Mouse (Mus musculus): ENCODE results near the gene Cabp7.

Gene Cabp7

GRCm38 (mm10) chr11:4746733-4747132, at the start of gene Cabp7:
Gene Cabp7, minus strand, starts transcription at chr11:4746778.
- no peak for DNase-seq (ENCODE audit: low spot score in 2 of 2)

DNA sequence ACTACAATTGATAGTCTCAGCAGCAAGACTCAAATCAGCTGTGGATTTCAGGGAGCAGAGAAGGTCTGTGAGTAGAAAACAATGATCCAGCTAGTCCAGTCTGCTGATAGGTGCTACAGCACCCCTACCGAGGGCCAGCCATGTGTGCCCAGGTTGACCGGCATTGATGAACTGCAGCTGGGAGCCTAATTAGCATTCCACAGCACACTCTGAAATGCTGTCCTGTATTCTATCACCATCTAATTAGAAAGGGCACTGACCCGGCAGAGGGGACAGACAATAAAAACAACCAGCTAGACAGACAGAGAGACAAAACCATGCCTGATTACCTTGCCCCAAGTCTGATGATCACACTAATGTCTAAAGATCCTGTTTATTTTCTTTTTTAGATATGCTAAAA, 46.4 kb upstream of the Cabp7 start:
- DNase-seq (ENCODE audit: low spot score in 2 of 2) = no peak

DNA sequence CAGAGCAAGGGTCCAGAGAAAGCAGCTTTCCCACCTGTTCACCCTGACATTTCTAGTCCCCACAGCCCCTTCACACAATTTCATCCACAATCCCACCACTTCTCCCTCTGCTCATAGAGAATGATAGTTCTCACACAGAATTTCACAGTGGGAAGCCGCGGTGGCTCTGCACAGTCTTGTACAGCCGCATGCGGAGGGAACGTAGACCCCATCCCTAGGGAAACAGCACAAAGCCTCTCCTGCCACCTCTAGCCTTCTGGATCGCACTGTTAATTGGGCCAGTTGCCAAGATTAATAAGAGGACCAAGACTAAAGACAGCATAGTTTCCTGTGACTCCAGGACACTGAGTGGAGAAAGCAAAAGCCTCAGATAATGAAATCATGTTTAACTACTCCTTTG, 45.0 kb upstream of the Cabp7 start:
- DNase-seq (ENCODE audit: low spot score in 2 of 2) = no peak

DNA sequence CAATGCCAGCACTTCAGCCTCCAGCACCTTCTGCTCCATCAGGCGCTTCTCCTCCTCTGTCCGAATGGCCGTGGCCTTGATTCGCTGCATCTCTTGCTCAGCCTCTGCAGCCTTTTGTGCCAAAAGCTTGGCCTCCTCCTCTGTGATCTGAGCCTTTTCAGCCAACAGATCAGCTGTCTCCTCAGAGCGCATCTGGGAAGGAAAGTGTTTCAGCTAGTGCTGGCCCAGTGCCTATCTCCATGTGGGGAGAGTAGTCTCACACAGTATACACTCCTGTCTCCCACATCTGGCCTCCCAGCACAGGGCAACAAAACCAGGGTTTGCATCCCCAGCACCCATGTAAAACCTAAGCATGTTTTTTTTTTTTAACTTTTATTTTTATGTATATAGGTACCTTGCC, 43.1 kb upstream of the Cabp7 start:
- DNase-seq (ENCODE audit: low spot score in 2 of 2) = no peak

GRCm38 (mm10) chr11:4784629-4785142, 38.1 kb upstream of the Cabp7 start:
- no peak for DNase-seq (ENCODE audit: low spot score in 2 of 2)

DNA sequence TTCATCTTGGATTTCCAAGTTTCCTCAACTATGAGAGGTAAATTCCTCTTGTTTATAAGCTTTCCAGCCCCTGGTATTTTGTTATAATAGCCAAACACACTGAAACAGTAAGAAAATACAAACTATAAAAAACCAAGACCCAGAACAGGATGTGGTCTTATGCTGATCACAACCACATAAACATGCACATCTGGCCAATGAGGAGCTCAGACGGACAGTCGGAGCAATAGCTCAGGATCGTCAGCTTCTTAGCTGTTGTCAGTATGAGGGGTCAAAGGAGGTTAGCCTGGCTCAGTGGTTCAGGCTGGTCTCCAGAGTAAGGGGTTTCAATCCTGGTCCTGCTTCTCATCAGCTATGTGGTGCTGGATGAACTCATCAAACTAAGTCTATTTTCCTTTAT, 36.5 kb upstream of the Cabp7 start:
- no peak for DNase-seq (ENCODE audit: low spot score in 2 of 2)

- DNase-seq (ENCODE audit: low spot score in 2 of 2) = no peak
Measured at GRCm38 (mm10) chr11:4780927-4781326, 34.3 kb upstream of the Cabp7 start.

DNA sequence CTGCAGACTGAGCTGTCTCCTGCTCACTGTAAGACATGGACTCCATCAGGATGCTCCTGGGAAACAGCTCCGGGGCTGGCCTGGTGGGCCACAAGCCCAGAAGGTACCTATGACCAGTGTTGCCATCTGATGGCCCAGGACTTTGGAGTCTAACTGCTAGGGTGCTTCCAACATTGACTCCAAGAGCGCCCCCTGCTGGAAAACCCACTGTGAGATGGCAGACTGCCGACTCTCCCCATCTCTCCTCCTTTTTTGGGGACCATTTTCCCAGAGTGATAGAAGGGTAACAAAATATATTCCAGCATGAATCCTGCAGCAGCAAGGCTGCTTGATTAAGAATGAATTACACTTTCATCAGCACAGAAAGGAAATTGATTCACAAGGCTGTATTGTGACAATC, 26.3 kb upstream of the Cabp7 start:
- DNase-seq (ENCODE audit: low spot score in 2 of 2) = peak; percentile 46 to 54

GRCm38 (mm10) chr11:4771756-4772155, 25.2 kb upstream of the Cabp7 start:
- DNase-seq (ENCODE audit: low spot score in 2 of 2) = no peak

- no peak for DNase-seq (ENCODE audit: low spot score in 2 of 2)
Measured at GRCm38 (mm10) chr11:4769881-4770280, 23.3 kb upstream of the Cabp7 start.

GRCm38 (mm10) chr11:4769293-4769692, 22.7 kb upstream of the Cabp7 start:
- DNase-seq (ENCODE audit: low spot score in 2 of 2) = no peak

- no peak for DNase-seq (ENCODE audit: low spot score in 2 of 2)
Measured at GRCm38 (mm10) chr11:4768399-4768798, 21.8 kb upstream of the Cabp7 start.

GRCm38 (mm10) chr11:4764476-4764875, 17.9 kb upstream of the Cabp7 start:
- DNase-seq (ENCODE audit: low spot score in 2 of 2) = no peak

GRCm38 (mm10) chr11:4763631-4764030, 17.1 kb upstream of the Cabp7 start:
- DNase-seq (ENCODE audit: low spot score in 2 of 2) = no peak

DNA sequence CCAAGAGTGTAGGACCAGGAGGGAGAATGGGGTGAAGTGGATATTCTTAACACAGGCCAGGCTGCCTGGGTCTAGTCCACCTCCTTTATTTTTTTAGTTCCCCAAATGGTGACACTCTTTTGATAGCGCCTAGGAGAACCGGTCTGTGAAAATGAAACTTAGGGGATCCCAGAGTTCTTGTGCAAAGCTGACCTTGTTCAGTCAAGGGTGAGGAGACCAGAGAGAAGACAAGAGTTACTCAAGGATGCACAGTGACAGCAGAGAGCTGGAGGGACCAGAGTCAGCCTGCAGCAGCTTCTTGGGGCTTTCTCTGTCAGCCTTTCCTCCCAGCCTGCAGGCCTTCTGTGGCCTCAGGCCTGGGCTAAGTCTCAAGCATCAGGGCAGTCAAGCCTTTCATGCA, 15.9 kb upstream of the Cabp7 start:
- DNase-seq (ENCODE audit: low spot score in 2 of 2) = no peak

DNA sequence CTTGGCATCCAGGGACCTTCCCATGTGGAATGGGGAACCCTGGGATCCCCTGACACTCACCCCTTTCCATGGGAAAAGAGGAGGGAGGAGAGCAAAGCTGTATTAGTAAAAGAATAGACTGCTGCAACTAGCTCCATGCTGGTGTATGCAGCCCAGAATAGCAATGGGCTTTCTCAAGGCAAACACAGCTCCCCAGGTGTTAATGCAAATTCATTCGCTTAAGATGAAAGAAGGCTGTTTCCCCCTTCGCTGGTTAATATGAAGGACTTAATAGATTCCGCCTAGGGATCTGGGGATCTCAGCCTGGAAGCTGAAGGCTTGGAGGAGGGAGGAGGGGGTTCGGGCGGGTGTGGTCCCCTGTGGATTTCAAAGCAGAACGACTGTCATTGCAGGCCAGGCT, 15.4 kb upstream of the Cabp7 start:
- no peak for DNase-seq (ENCODE audit: low spot score in 2 of 2)

DNA sequence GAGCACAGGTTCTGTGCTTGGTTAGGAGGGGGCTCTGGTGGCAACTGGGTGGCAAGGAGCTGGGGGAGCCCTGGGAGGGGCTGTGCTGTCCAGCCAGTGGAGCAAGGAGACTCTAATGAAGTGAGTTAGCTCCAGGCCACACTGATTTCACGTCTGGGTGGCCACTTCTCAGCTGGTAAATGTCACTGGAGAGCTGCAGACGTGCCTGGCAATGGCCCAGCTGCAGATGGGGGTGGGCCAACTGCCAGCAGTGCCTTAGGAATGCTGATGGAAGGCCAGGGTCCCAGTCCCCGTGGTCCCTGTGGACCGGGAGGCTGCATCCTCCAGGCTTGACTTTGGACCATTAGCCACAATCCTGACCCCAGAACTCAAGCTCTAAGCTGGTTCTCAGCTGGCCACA, 13.9 kb upstream of the Cabp7 start:
- DNase-seq (ENCODE audit: low spot score in 2 of 2) = no peak

- DNase-seq (ENCODE audit: low spot score in 2 of 2) = no peak
Measured at GRCm38 (mm10) chr11:4757789-4758158, 11.2 kb upstream of the Cabp7 start.

GRCm38 (mm10) chr11:4756984-4757788, 10.6 kb upstream of the Cabp7 start:
- no peak for DNase-seq (ENCODE audit: low spot score in 2 of 2)

DNA sequence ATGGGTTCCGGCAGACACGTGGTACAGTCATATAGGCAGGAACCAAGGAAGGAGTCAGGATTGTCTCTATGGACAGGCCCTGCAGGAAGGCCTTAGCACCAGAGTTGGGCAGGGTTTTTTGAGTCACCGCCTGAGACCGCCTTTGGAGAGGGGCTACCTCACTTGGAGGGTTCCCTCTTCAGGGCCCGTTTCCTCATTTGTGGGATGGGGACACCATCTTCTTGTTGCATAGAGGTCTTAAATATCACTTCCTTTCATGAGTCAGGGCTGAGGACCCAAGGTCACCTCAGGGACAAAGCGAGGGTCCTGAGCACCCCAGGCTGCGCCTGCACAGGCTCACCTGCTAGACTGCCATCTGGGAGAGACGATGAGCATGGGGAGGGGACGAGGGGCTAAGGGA, 9.9 kb upstream of the Cabp7 start:
- DNase-seq (ENCODE audit: low spot score in 2 of 2) = no peak

DNA sequence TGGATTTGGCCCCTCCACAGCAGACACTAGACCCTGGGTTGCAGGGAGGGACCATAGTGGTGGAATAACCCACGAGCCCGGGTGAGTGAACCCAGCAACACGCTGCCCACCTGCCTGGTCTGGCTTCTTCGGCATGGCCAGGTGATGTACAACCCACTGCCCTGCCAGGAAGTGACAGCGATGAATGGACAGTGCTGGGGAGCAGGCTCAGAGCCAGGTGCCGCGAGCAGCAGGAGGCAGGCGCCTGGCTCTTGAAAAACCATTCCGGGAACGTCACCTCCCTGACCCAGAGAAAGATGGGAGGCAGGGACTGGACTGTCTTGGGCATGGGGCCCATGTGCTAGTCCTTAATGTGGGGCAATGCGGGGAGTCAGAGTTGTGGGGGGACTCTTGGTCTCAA, 8.3 kb upstream of the Cabp7 start:
- DNase-seq (ENCODE audit: low spot score in 2 of 2) = no peak

DNA sequence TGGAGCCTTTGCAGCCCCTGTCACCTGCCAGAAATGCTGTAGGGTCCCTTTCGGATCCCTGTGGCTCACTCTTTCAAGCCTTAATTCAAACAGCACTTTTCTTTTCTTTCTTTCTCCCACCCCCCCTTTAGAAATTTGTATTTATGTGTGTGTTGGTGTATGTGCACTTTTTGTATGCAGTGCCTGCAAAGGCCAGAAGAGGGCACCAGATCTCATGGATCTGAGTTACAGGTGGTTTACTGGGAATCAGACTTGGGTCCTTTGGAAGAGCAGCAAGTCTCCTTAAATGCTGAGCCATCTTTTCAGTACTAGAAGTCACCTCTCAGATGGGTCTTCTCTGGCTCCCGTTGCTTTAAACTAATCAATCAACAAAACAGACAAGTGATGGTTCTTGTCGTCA, 7.5 kb upstream of the Cabp7 start:
- DNase-seq (ENCODE audit: low spot score in 2 of 2) = no peak

GRCm38 (mm10) chr11:4752836-4753235, 6.3 kb upstream of the Cabp7 start:
- DNase-seq (ENCODE audit: low spot score in 2 of 2) = no peak

DNA sequence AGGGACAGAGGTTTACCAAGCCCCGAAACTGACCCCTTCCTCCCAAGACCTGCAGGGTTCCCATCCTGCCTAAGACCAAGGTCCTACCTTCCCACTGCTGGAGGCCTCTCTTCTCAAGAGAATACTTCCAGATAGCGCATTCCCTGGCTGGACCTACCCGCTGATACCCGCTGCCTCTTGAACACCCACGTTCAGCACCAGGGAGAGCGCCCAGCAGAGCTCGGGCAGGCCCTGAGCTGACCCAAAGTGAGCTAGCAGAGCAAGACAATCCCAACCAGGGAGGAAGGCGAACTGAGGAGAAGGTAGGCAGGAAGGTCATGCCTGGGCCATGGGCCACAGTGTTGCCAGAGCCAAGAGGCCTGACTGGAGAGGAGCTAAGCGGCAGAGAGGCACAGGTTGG, 3.7 kb upstream of the Cabp7 start:
- no peak for DNase-seq (ENCODE audit: low spot score in 2 of 2)
